Mouse (Mus musculus) kidney, postnatal 14 days (tissue): ENCODE data around the gene Tln2.

ENCODE experiments used
- DNase-seq: peaks from one replicate; pipeline ENCODE4 v3.0.0; 2022; ENCODE audit warnings: mixed read lengths

Tln2 gene

DNA sequence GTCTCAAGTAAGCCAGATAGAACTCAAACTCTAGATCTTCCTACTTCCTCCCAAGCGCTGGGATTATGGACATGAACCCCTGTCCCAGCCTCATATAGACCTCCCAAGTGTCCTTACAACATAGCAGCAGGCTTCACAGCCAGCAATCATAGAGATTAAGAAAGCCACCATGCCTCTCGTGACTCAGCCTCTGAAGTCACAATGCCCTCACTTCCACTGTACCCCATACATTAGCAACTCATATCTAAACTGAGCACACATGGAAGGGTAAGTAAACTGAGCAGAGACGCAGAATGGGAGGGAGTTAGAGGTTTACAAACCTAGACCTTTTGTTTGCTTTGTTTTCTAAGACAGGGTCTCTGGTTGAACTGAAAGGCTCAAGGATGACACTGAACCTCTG is 13.7 kb downstream of the Tln2 start:
- no peak for DNase-seq

GRCm38 (mm10) chr9:67544783-67545182 is 14.7 kb downstream of the Tln2 start:
- DNase-seq: no peak

DNA sequence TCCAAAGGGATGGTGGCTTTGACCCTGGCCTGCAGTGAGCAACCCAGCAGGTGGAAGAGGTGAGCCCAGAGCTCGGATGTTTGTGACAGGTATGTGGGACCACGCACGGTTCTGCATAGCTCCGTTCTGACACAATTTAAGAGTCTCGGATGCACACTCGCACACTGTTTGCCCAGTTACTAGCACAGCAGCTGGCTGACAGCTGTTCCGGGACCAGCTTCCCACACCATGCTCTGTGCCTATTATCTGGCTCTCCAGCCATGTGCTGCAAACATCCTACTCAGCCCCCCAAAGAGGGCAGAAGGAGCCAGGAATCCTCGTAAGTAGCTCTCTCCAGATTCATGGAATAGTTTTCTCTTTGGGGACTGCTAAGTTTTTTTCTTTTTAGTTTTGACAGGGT is 17.6 kb downstream of the Tln2 start:
- DNase-seq: no peak

DNA sequence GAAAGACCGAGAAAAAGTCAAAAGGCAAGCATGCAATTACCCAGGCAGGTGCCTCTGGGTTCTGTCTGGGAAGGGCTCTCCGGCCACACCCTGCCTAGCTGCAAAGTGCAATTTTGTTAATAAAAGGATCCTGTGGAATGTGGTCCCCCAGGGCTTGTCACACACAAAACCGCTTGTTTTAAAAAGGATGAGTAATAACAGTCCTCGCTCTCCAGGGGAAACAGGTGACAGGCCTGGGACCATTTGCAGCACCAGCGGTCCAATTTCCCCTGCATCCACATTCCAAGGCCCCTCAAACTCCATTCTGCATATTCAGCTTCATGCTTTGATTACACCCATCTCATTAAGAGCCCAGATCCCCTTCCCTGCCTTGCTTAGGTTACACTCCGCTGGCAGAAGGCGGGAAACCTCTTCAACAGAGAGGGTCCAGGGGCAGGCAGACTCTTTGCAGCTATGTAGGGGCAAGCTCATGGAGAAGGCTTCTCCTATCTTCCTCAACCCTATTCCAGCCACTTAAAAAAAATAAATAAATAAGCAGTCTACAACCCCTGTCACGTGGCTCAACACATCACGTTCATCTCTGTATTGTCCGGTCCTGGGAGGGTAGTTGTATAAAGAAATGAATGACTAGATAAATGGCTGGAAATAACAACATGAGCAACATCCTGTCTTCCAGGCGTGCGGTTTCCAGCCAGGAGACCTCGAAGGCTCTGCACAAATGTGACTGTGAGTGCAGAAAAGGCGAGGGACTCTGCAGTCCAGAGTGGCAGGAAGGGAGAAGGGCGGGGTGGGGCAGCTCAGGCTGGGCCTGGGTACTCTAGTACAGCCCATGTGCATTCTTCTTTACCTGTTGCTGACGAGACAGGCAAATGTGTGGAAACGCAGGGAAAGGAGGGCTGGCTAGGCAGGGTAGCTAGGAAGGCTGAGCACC is 19.5 kb downstream of the Tln2 start:
- DNase-seq: no peak

- DNase-seq: no peak
These were observed 25.1 kb downstream of the Tln2 start for GRCm38 (mm10) chr9:67534420-67534819.

DNA sequence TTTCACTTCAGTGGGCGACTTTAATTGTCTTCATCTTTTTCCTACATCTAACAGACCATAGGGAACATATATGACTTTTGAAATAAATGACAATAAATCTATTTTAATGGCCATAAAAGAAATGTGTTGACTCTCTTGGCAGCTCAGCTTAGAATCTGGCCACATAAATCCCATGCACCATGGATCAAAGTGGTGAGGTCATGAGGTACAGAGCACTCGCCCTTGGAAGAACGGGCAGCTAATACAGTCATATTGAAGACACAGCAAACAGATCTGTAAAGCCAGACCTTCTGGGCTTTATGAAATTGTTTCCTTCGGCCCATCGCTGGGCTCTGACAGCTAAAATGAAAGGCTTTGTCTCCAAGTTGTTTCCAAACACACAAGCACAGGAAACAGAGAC is 26.2 kb downstream of the Tln2 start:
- peak; percentile 17 for DNase-seq

- DNase-seq: peak; percentile 42
These were observed 26.9 kb downstream of the Tln2 start for GRCm38 (mm10) chr9:67532631-67533030.

DNA sequence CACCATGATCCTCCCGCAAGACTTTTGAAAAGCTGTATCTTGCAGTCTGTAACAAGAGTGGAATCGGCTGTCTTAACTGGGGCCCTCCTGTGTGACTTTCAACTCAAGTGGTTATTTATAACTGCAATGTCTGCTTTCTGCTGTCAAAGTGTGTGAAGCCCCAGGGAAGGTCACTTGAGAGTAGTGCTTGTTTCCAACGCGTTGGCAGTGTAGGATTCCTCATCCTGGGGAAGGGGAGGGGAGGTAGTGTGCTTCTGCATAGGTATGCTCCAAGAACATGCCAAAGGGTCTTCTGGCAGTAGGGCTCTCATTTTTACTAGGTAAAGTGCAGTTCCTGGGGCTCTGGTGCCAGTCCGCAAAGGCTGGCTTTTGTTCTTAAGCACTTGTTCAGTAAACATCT is 29.9 kb downstream of the Tln2 start:
- peak; percentile 29 for DNase-seq

GRCm38 (mm10) chr9:67527726-67528125 is 31.8 kb downstream of the Tln2 start:
- DNase-seq: no peak

GRCm38 (mm10) chr9:67521736-67522135 is 37.8 kb downstream of the Tln2 start:
- no peak for DNase-seq

GRCm38 (mm10) chr9:67509510-67509909 is 50.0 kb downstream of the Tln2 start:
- no peak for DNase-seq

DNA sequence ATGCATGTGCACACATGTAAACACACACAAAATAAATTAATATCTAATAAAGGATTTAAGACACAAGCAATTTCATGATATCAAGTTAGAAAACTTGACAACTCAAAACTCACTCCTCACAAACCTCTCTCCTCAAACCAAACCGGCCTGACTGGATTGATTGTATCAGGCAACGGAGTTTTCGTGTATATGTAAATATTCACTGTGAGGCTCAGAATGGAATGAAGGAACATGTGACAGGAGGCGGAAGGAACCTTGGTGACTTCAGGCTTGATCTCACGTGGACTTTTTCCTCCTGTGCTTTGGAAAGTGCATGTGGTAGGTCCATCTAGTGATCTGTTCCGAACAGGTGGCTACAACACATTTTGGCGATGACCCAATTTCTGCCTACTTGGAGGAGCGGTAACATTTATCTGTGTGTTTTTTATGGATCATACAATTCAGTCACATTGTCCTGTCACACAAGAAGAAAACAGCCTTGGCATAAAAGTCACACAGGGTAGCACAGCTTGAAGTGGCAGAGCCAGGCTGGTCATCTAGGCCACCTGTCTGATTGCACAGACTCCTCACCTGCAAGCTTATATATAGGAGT is 54.7 kb downstream of the Tln2 start:
- DNase-seq: no peak

DNA sequence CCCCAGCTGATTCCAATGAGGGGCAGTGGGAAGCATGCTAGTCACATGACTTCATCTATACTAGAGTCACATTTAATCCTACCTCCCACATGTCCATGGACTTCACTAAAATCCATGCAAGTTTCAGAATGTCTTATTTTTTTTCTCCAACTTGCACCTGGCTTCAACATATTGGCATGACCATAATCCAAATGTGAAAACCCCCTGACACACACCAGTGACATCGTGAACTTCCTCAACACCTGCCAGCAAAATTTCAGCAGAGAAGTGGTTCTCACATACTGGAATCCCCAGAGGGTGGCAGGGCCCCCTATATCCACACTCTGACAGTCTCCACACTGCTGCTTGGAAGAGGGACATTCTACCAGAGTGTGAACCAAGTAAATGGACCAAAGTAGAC is 57.7 kb downstream of the Tln2 start:
- no peak for DNase-seq

GRCm38 (mm10) chr9:67496368-67496767 is 63.1 kb downstream of the Tln2 start:
- no peak for DNase-seq

DNA sequence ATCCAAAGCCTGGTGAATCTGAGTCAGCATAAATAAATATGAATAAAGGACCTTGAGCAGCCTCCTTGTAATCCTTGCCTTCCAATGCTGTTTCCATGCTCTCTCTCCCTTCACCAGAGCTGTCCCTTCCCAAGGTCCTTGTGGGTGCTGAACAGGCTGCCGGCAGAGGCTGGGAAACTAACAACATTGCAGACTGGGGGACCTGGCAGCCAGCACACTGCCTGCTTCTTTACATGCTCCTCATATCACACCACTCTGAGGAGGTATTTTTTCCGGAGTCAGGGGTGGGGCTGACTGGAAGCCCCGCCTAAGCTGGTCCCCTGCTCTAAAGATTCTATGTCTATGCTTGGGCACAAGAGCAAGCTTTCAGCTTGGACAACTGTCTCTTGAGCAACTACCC is 64.2 kb downstream of the Tln2 start:
- DNase-seq: no peak

GRCm38 (mm10) chr9:67493876-67494552 is 65.5 kb downstream of the Tln2 start:
- no peak for DNase-seq

- DNase-seq: peak; percentile 36
These were observed 70.1 kb downstream of the Tln2 start for GRCm38 (mm10) chr9:67489370-67489769.

GRCm38 (mm10) chr9:67486621-67487020 is 72.9 kb downstream of the Tln2 start:
- no peak for DNase-seq

DNA sequence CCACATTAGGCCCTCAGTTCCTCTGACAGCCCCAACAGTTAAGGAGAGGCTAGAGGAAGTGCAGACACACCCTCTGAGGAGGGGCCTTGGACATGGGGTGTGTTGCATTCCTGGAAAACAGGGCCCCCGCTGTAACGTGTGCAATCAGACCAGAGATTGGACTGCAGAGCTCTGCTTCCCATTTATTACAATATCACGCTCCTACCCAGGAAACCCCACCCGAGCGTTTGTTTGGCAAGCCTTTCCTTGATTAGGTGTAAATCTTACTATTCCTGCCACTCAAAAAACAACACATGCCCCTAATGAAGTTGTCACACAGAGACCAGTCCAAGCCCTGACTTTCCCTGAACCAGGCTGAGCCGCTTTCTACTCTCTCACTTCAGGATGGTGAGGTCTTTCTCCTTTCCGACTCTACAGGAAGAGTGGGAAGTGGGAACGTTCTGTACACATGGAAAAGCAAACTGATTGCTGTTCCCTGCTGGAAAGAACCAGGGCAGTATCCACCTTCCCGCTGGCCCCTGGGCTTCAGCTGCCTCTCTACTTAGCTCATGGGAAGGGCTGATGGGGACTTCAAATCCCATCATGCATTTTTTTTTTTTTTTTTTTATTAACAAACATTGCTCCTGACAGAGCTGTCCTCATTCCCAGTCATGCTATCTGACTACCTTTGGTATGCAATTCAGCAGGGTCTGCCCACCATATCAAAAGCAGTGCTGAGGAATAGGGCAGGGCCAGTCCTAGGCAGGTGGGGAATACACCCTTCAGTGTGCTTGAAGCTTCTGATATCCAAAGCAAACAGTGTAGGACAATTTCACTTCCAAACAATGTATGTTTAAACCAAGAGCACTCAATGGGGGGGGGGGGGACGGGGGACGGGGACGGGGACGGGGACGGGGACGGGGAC is 74.1 kb downstream of the Tln2 start:
- peak; percentile 51 for DNase-seq

DNA sequence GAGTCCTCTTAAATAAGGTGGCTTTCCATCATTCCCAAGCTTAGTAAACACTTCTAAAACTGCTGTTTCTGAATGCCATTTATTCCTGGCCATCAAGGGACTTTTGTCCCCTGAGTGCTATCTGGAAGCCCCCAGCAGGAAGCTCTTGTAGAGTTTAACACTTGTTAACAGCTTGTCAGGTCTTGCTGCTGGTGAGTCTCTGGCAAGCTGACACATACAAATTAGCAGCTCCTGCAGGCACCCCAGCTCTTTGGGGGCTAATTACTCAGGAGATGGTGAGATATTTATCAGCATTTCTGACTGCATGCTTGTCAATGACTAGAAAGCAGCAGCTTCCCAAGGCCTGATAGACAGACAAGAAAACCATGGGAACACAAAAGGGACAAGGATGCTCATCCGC is 77.2 kb downstream of the Tln2 start:
- no peak for DNase-seq

GRCm38 (mm10) chr9:67481851-67482250 is 77.7 kb downstream of the Tln2 start:
- no peak for DNase-seq

GRCm38 (mm10) chr9:67477445-67477844 is 82.1 kb downstream of the Tln2 start:
- peak; percentile 26 for DNase-seq

DNA sequence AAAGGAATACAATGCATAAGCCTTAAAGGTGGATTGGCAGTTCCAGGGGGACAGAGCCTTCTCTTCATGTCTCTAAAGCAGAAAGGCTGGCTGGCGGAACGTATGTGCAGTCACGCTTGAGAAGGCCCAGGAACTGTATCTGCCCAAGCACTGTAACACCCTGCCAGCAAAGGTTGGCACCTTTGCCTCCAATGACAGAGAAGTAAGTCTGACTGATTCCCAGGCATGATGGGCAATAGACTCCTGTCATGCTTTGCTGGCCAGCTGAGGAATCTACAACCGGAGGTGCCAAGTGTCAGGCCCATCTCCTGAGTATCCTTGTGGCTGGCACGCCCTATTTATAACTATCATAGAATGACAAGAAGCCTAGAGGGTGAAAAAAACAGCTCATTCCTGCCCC is 83.3 kb downstream of the Tln2 start:
- peak; percentile 19 for DNase-seq
